Mouse (Mus musculus) kidney, adult 9 months (tissue): ENCODE data around the gene Adcy3.
A peak's percentile ranks its signal among the peaks of the same experiment; 100 is the strongest.
"Not testable (repeated sequence)": the region's sequence is repeated elsewhere in the genome, so short reads cannot be mapped to it uniquely, and the experiment has no call there.

Experiments used
- DNase-seq: peaks from one replicate; pipeline ENCODE4 v3.0.0; 2022

Gene Adcy3

GRCm38 (mm10) chr12:4184648-4185047 lies 51.7 kb downstream of the Adcy3 start:
- no peak for DNase-seq

- DNase-seq = peak; percentile 21
Measured at GRCm38 (mm10) chr12:4188171-4189059, 55.5 kb downstream of the Adcy3 start.

DNA sequence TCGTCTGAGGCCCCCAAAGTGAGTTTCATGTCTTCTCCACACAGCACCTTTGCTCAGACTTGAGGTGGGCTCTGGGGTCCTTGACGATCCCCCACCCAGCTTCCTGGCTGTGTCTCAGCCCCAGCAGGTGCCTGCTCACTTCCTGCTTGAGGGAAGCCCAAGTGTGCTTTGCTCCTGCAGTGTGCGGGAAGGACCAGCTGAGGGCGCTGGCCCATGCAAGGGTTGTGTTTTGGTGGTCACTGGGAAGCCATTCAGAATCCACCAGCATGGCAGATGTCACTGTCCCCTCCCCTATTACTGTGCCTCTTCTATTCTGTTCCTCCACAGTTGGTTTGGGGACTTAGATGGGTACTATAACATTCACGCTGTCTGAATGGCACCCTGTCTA lies 56.2 kb downstream of the Adcy3 start:
- DNase-seq = no peak

DNA sequence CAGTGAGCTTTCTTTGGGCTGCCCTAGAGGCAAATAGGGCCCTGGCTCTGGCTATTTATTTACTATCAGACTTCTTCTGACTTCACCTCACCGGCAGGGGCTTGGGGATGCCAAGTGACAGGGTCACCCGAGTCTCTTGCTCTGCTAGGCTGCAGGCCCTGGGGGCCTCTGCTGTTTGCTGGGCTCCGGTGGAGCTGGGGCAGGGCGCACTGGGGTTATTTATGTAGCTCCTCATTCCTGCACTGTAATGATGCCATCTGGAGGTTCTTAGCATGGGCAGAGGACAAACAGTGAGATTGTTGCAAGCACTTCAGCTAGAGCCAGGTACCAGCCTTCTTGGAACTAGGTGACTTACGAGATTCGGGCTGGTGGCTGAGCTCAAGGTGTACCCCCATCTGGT lies 59.6 kb downstream of the Adcy3 start:
- DNase-seq = peak; percentile 26

DNA sequence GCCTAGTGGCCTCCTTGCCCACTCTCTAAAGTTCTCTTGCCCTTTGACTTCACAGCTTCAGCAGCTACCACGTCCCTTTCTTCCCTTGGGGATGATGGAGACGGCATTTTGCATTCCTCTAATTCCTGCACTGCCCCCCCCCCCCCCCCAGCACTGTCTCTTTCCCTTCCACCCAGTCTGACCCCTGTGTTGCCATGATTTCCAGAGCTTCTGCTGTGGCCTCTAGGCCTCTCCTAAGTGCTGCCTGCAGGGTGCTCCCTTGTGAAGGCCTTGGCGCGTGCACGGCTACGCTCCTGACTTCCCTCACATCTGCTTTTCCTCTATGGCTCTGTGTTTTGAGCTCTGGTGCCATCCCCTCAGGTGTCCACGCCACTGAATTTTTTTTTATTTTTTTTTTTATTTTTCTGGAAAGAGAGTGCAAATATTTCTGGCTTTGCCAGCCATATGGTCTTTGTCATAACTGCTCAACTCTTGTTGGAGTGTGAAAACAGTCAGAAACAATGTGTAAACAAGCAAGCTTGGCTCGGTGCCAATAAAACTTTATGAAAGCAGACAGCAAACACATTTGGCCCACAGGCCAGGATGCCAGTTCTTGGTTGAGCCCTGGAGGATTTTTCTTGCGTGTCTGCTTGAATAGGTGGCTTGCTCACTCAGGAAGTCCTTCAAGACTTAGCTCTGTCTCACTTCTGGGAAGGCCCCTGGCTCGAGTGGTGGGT lies 60.3 kb downstream of the Adcy3 start:
- DNase-seq = peak; percentile 29

DNA sequence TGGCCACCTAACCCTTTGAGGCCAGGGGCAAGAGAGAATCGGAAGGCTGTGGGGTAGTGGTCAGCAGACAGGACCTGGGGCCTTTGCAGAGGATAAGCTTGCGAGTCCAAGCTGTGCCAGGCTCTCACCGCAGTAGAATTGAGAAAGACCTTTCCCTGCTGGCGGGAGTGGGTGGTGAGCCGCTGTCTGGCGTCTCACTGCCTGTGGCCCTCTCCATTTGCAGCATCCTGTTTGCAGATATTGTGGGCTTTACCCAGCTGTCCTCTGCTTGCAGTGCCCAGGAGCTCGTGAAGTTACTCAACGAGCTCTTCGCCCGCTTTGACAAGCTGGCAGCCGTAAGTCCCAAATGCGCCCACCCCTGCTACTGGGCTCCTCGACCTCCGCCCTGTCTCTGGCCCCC lies 61.7 kb downstream of the Adcy3 start:
- DNase-seq = no peak

DNA sequence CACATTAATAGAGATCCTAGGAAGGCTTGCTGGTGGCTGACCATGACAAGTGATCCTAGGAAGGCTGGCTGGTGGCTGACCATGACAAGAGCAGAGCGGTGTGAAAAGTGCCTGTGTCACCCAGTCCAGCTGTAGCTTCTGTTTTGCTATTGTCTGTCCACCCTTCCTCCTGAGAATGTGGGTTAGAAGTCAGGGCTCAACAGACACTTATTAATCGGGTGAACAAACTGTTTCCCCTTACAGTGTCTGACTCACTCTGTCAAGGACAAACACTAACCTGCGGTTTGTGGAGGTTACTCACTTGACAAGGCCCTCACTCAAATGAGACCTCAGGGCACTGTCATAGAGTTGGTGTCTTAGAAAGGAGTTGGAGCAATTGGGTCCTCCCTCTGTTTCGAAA lies 65.8 kb downstream of the Adcy3 start:
- no peak for DNase-seq

GRCm38 (mm10) chr12:4199271-4199670 lies 66.4 kb downstream of the Adcy3 start:
- DNase-seq = no peak

DNA sequence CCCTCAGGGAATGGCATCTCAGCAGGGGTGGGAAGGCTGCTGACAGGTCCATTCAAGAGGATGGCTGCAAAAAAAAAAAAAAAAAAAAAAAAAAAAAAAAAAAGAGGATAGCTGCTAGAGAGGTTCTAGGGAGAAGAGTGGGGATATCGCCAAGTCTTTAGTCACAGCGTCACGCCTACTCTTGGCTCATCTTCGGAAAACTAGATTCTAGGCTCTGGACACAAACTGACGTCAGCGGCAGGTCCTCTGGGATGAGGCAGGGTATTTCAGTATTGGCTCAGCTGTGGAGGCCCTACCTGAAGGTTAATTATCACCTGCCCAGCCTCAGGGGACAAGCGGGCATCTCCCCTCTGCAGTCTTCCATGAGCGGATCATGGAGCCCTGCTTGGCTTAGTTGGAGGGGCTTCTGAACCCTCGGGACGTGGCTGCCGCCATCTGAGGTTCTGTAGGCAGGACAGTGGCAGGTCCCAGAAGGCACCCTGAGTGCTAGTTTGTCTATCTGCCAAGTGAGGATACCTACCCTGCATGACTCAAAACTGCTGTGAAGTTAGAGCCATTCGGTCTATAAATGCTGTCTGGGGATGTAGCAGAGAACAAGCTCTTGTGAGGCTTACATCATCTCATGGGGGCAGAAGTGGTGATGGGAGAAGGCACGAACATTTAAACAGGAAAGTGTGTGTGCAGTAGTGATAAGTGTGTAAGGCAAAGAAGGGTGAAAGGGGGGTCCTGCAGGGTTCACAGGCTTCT lies 68.7 kb downstream of the Adcy3 start:
- no peak for DNase-seq

DNA sequence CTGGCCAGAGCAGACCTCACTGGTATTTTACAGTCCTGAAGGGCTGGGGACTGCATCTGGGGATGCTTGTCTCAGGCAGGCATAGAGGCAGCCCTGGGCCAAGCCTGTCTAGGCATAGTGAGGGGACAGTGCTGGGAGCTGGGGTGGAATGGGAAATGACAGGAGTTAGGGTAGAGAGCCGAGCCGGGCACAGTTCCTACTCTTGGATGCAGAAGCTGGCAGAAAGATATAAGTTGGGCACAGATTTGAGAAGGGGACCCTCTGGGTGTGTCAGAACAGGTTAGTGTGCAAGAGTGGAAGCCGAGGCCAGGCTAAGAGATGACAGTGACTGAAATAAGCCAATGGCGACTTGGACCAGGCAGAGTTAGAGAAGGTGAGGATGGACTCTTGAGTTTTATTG lies 69.3 kb downstream of the Adcy3 start:
- DNase-seq = no peak

DNA sequence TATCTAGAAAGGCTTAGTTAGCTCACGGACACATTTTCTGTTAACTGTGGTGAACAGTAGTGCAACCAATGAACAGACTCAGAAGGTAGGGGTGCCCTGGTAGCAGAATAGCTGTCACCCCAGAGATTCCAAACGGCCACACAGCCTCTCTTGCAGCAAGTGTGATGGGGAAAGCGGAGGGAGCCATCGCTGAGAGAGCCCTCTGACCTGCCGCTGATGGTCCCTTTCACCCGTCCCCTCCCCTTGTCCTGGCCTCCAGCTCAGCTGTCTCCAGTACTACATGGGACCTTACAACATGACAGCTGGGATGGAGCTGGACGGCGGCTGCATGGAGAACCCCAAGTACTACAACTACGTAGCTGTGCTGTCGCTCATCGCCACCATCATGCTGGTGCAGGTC lies 73.2 kb downstream of the Adcy3 start:
- no peak for DNase-seq

DNA sequence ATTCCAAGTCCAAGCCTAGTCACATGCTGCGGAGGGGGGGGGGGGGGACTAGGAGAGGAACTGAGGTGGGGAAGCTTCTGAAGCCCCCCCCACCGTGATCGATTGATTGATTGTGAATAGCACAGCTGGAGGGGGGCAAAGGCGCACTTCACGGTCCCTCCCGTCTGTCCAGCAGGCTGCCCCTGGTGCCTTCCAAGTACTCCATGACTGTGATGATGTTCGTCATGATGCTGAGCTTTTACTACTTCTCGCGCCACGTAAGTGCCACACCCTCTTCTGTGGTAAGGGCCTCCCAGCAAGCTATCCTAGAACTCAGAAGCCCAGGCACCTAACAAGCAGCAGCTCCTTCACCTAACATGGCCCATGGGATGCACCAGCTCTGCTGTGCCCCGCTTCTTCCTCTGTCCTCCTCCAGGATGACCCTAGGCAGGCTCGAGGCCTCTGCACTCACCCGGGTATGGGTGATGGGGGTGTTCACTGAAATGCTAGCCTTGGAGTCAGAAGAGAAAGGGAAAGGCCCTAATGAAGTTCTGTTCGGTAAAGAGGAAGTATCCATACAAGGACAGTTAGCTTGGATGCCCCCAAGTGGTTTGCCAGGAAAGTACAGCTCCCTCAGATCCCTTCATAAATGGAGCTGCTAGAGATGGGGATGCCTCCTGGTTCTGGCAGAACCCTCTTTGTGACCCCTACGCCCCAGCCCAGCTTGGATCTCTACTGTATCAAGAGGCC lies 75.7 kb downstream of the Adcy3 start:
- DNase-seq = peak; percentile 59

- no peak for DNase-seq
Measured at GRCm38 (mm10) chr12:4209196-4209595, 76.3 kb downstream of the Adcy3 start.

DNA sequence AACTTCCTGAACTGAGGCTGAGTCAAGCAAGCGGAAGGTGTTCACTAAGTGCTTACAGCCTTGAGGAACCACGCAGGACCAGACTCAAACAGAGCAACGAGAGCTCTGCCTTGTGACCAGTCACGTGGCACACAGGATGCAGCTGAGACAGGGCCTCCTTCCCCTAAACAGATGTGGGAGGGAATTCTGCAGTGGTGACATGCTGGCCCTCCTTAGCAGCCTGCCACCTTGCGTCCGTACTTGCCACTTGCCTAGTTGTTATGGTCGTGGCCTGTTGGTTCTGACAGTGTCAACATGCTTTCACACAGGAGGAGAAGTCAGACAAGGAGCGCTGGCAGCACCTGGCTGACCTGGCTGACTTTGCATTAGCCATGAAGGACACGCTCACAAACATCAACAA lies 78.3 kb downstream of the Adcy3 start:
- DNase-seq = peak; percentile 34

DNA sequence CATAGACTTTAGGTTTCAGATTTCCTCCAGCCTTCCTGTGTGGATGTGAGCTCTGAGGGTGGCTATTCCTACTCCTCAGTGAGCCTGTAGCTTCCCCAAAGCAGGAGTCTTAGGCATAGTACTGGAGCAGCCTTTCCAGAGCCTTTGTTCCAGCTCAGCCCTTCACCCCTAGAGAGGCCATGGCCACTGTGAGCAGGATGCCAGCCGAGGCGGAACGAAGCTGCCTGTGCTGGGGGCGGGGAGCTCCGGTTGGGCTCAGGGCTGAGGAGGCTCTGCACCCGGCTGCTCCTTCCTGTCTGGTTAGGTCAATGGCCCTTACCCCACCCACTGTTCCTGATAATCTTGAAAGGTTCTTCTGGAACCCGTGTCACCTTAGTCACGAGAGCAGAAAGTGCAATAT lies 80.0 kb downstream of the Adcy3 start:
- peak; percentile 28 for DNase-seq

DNA sequence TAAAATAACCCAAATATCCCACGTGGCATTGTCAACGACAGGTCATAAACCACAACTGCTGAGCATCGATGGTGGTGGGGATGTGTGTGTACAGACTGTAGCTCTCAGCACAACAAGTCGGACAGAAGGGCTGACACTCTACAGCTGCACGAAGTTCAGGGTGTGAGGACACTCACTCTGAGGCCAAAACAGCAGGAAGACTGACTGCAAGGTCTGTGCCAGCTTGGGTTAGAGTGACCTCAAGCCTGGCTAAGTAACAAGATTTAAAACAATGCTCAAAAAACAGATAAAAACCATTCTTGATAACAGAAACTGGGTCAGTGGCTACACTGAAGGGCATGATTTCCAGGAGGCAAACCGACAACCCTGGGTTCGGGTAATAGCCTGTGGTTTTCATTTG lies 97.3 kb downstream of the Adcy3 start:
- no peak for DNase-seq

GRCm38 (mm10) chr12:4232777-4233176 lies 99.9 kb downstream of the Adcy3 start:
- DNase-seq = no peak

DNA sequence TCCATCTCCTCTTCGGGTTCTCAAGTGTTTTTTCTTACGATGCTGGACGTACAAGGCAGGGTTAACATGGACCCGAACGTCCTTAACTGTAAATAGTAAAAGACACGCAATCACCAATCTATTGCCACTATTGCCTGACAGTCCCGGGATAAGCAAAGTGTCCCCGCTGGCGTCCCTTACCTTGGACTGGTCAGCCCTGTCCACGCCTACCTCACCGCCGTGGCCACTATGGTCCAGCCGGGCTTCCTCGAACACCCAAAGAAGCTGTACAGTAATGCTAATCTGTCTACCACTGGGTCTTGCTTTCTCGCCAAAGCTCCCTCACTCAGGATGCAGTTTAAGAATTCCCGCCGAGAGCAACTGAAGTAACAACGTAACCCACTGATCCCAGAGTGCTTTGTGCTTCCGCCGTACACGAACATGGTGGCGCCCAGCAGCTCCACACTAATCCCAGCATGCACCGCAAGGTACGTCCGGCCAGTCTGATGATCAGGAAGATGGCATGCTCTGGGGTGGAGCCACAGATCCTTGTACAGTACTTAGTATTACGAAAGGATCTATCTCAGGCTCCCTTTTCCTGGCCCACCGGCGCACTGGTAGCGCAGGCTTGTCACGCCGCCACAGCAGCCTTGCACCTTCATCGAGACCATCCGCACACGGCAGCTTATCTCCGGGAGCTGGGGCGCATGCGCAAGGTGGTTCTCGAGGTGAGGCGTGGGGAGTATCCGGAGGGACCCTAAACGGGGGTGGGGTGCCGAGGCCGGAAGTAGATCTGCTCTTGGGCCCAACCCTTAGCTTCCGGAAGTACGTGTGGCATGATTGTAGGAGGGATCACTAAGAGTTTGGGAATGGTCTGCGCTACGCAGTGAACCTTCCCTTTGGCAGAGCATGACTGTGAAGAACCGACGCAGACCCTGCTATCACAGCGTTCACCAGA lies 100.9 kb downstream of the Adcy3 start, which contains the start of the genes Ptrhd1 and Cenpo:
TSS of gene Ptrhd1 (plus strand) at position 456 of the 937 bp plus-strand sequence.
TSS of gene Cenpo (minus strand) at position 723 of the 937 bp plus-strand sequence.
- peak; percentile 99 for DNase-seq

DNA sequence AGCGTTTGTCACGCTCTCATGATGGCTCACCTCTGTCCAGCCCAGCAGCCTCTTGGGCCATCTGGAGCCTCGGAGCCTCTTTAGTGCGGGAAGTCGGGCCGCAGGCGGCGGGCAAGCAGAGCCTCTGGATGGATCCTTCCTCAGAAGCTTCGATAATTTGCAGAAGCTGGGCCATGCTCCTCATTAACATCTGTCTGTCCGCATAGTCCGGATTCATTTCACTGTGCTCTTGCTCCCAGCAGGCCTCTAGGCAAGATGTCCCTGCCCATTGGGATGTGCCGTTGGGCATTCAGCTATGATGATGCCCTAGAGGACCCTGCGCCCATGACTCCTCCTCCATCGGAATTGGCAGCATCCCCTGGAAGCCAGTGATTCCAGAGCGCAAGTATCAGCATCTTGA lies 104.6 kb downstream of the Adcy3 start:
- no peak for DNase-seq

- DNase-seq = not testable (repeated sequence)
Measured at GRCm38 (mm10) chr12:4240281-4240680, 107.4 kb downstream of the Adcy3 start.

DNA sequence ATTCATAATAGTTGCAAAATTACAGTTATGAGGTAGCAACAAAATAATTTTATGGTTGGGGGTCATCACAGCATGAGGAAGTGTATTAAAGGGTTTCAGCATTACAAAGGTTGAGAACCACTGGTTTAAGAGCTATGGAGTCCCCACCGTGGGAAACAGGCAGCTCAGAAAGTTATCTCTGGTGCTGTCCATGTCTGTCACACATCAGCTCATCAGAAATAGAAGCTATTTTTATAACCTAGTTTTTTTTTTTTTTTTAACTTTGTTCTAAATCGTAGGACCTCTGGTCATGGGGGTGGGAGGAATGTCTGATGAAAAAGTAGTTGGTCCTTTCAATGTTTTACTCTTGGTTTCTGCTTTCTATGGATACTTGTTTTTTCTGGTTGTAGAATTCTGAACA lies 110.9 kb downstream of the Adcy3 start:
- DNase-seq = no peak

GRCm38 (mm10) chr12:4245742-4246141 lies 112.8 kb downstream of the Adcy3 start:
- no peak for DNase-seq
